Mouse (Mus musculus) liver, embryonic 12.5 days (tissue): ENCODE measurements around the gene Vwa3b. TPM values are rescaled to one million over a fixed set of nuclear protein-coding genes. Genes with fewer than 3 reads are reported as not detected.

Experiments
- ATAC-seq: fragments of 200-750 bp; cut with Nextera tagmentation; 2 replicates; pipeline ENCODE4 v1.8.0; 2017; ENCODE audit warnings: moderate number of reproducible peaks, mild to moderate bottlenecking, moderate library complexity
- H3K27ac ChIP-seq: fragments of 300-500 bp; sonication (generic); 2 replicates; pipeline ENCODE4 v1.5.1; 2016; ENCODE audit warnings: mild to moderate bottlenecking
- H3K27me3 ChIP-seq: fragments of 300-500 bp; sonication (generic); replicated peaks from 2 replicates; pipeline ENCODE4 v1.6.1; 2016; ENCODE audit warnings: mild to moderate bottlenecking, moderate library complexity
- H3K36me3 ChIP-seq: fragments of 300-500 bp; sonication (generic); 2 replicates; pipeline ENCODE4 v1.6.1; 2016; ENCODE audit warnings: mild to moderate bottlenecking, moderate library complexity
- H3K4me1 ChIP-seq: fragments of 300-500 bp; sonication (generic); 2 replicates; pipeline ENCODE4 v1.6.1; 2016
- H3K4me2 ChIP-seq: fragments of 300-500 bp; sonication (generic); 2 replicates; pipeline ENCODE4 v1.6.1; 2016; ENCODE audit warnings: mild to moderate bottlenecking, moderate library complexity
- H3K4me3 ChIP-seq: fragments of 300-500 bp; sonication (generic); 2 replicates; pipeline ENCODE4 v1.5.1; 2016; ENCODE audit warnings: mild to moderate bottlenecking, moderate library complexity
- H3K9ac ChIP-seq: fragments of 300-500 bp; sonication (generic); 2 replicates; pipeline ENCODE4 v1.6.1; 2016; ENCODE audit warnings: mild to moderate bottlenecking, moderate library complexity
- H3K9me3 ChIP-seq: fragments of 300-500 bp; sonication (generic); replicated peaks from 2 replicates; pipeline ENCODE4 v1.6.1; 2016; ENCODE audit warnings: mild to moderate bottlenecking, moderate library complexity
- WGBS: fragments of 180-500 bp; shearing (Covaris S2); methylation state at CpG from one replicate; pipeline ENCODE4 v1.1.7; 2016; ENCODE audit not compliant: insufficient replicate concordance; 5-methylcytosine and 5-hydroxymethylcytosine counted together
- polyA plus RNA-seq: library from polyadenylated mRNA; unstranded; fragments of >200 nt; fragmentation: Nextera tagmentation; extraction: Ambion mirVana; gene quantifications from 2 replicates; pipeline ENCODE4 v1.2.1, GENCODE M21; 2016

Gene Vwa3b
- polyA plus RNA-seq, 1 experiment from 2014 or later, result not detected

GRCm38 (mm10) chr1:37151896-37152295 is 125.5 kb downstream of the Vwa3b start:
- H3K36me3 ChIP-seq, result no peaks in the 10 kb centered on the region
- H3K27ac ChIP-seq, result no peak overlapping the region
- no peaks in the 10 kb centered on the region for H3K4me1 ChIP-seq
- H3K4me2 ChIP-seq, result no peak overlapping the region
- no peak overlapping the region for H3K9ac ChIP-seq
- 70% methylated on average over 9 of the region's 9 CpGs for WGBS
- no peak overlapping the region for H3K4me3 ChIP-seq
- ATAC-seq, result no peak
- H3K9me3 ChIP-seq, result no peaks in the 10 kb centered on the region
- H3K27me3 ChIP-seq, result no peaks in the 10 kb centered on the region

GRCm38 (mm10) chr1:37166066-37166465 is 139.7 kb downstream of the Vwa3b start:
- ATAC-seq, result no peak
- H3K4me2 ChIP-seq, result no peak overlapping the region
- 61% methylated on average over 6 of the region's 6 CpGs for WGBS
- no peaks in the 10 kb centered on the region for H3K36me3 ChIP-seq
- no peak overlapping the region for H3K27ac ChIP-seq
- no peak overlapping the region for H3K4me3 ChIP-seq
- H3K27me3 ChIP-seq, result no peaks in the 10 kb centered on the region
- H3K9ac ChIP-seq, result no peak overlapping the region
- no peaks in the 10 kb centered on the region for H3K9me3 ChIP-seq
- no peaks in the 10 kb centered on the region for H3K4me1 ChIP-seq

GRCm38 (mm10) chr1:37167918-37168317 is 141.5 kb downstream of the Vwa3b start:
- 61% methylated on average over 7 of the region's 7 CpGs for WGBS
- H3K27me3 ChIP-seq, result no peaks in the 10 kb centered on the region
- ATAC-seq, result no peak

GRCm38 (mm10) chr1:37177874-37178273 is 151.5 kb downstream of the Vwa3b start:
- Histone ChIP-seq H3K27me3 (no peaks in the 10 kb centered on the region), H3K4me2 (no peak overlapping the region), H3K27ac (no peak overlapping the region), H3K4me3 (no peak overlapping the region), H3K36me3 (no peaks in the 10 kb centered on the region), H3K9ac (no peak overlapping the region), H3K9me3 (no peaks in the 10 kb centered on the region), H3K4me1 (no peaks in the 10 kb centered on the region)
- no peak for ATAC-seq
- WGBS, result 67% methylated on average over 2 of the region's 2 CpGs

More at GRCm38 (mm10) chr1:37167918-37168317, 141.5 kb downstream of the Vwa3b start:
- no peak overlapping the region for H3K9ac ChIP-seq
- no peaks in the 10 kb centered on the region for H3K4me1 ChIP-seq
- no peaks in the 10 kb centered on the region for H3K9me3 ChIP-seq
- H3K27ac ChIP-seq, result no peak overlapping the region
- no peak overlapping the region for H3K4me3 ChIP-seq
- no peak overlapping the region for H3K4me2 ChIP-seq
- H3K36me3 ChIP-seq, result no peaks in the 10 kb centered on the region

DNA sequence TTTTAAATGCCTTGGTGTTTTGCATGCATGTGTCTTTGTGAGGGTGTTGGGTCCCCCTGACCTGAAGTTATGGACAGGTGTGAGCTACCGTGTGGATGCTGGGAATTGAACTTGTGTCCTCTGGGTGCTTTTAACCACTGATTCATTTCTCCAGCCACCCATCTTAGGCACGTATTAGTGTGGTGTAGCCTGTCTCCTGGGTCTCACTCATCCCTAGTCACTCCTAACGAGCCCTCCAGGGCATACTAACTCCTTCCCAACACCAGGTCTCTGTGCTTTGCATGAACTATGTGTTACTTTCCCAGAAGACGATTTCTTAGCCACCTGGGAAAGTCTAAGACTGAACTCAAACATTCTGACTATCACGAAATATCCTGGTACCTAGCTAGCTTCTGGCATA is 153.5 kb downstream of the Vwa3b start:
- Histone ChIP-seq H3K4me1 (no peaks in the 10 kb centered on the region), H3K4me3 (no peak overlapping the region), H3K27ac (no peak overlapping the region), H3K36me3 (no peaks in the 10 kb centered on the region), H3K9ac (no peak overlapping the region), H3K9me3 (no peaks in the 10 kb centered on the region), H3K4me2 (no peak overlapping the region), H3K27me3 (no peaks in the 10 kb centered on the region)
- no peak for ATAC-seq
- WGBS, result 50% methylated on average over 5 of the region's 5 CpGs

- Histone ChIP-seq H3K4me2 (no peak overlapping the region), H3K9ac (no peak overlapping the region), H3K4me3 (no peak overlapping the region), H3K27ac (no peak overlapping the region), H3K4me1 (no peaks in the 10 kb centered on the region), H3K36me3 (no peaks in the 10 kb centered on the region), H3K27me3 (peaks cover 9% of the 10 kb centered on the region; the same call in 1 of the 2 replicates), H3K9me3 (no peaks in the 10 kb centered on the region)
- 55% methylated on average over 6 of the region's 6 CpGs for WGBS
- no peak for ATAC-seq
These were observed 160.7 kb downstream of the Vwa3b start for GRCm38 (mm10) chr1:37187050-37187449.

DNA sequence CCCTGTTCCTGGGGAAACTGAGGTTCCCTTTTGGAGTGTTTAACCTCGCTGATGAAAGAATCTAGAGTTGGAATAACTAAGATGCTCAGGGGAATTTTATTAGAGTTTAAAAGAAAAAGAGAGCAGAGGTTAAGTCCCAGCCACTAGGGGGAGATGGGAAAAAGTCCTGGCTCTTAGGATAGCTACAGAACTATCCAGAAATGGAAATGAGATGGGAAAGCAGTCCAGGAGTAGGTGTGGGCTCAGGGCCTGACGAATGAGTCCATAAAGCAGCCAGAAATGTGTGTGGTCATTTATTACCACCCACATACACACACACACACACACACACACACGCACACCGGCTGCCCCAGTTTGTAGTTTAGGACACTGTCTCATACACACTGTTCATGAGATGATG is 168.2 kb downstream of the Vwa3b start:
- Histone ChIP-seq H3K36me3 (no peaks in the 10 kb centered on the region), H3K27me3 (no peaks in the 10 kb centered on the region), H3K4me3 (no peak overlapping the region), H3K27ac (no peak overlapping the region), H3K4me1 (no peaks in the 10 kb centered on the region), H3K9ac (no peak overlapping the region), H3K4me2 (no peak overlapping the region), H3K9me3 (no peaks in the 10 kb centered on the region)
- WGBS, result 45% methylated on average over 4 of the region's 4 CpGs
- ATAC-seq, result no peak

DNA sequence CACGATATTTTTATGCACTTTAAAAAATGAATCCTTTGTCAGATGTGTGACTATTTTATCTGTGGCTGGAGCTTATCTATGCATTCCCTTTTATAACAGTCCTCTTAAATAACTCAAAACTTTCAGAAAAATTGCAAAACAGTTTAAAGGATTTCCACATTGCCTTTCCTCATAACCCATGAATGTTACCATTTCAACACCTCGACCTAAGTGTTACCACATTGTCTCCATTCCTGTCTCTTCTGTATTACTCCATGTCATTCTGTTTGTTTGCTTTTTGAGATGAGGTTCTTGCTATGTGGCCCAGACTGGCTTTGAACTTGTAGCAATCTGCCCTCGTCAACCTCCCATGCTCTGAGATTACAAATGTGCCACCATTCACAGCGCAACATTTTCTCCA is 175.0 kb downstream of the Vwa3b start:
- H3K36me3 ChIP-seq, result no peaks in the 10 kb centered on the region
- H3K4me1 ChIP-seq, result no peaks in the 10 kb centered on the region
- 72% methylated on average over 4 of the region's 4 CpGs for WGBS
- 0 out of 2 replicates have a peak, but pooled peaks cover 5% of the 10 kb centered on the region for H3K9me3 ChIP-seq
- ATAC-seq, result no peak
- H3K27ac ChIP-seq, result no peak overlapping the region
- H3K4me3 ChIP-seq, result no peak overlapping the region
- no peaks in the 10 kb centered on the region for H3K27me3 ChIP-seq
- no peak overlapping the region for H3K9ac ChIP-seq
- H3K4me2 ChIP-seq, result no peak overlapping the region

- no peak for ATAC-seq
- Histone ChIP-seq H3K4me2 (no peak overlapping the region), H3K9me3 (0 out of 2 replicates have a peak, but pooled peaks cover 14% of the 10 kb centered on the region), H3K4me1 (no peaks in the 10 kb centered on the region), H3K27me3 (no peaks in the 10 kb centered on the region), H3K27ac (no peak overlapping the region), H3K9ac (no peak overlapping the region), H3K36me3 (no peaks in the 10 kb centered on the region), H3K4me3 (no peak overlapping the region)
- 77% methylated on average over 8 of the region's 8 CpGs for WGBS
These were observed 181.3 kb downstream of the Vwa3b start for GRCm38 (mm10) chr1:37207743-37208142.

GRCm38 (mm10) chr1:37212375-37212774 is 186.0 kb downstream of the Vwa3b start:
- H3K4me1 ChIP-seq, result no peaks in the 10 kb centered on the region
- H3K27me3 ChIP-seq, result no peaks in the 10 kb centered on the region
- no peak for ATAC-seq
- H3K9me3 ChIP-seq, result 0 out of 2 replicates have a peak, but pooled peaks cover 5% of the 10 kb centered on the region
- no peak overlapping the region for H3K4me3 ChIP-seq
- WGBS, result 73% methylated on average over 9 of the region's 9 CpGs
- H3K4me2 ChIP-seq, result no peak overlapping the region
- no peaks in the 10 kb centered on the region for H3K36me3 ChIP-seq
- H3K27ac ChIP-seq, result no peak overlapping the region
- H3K9ac ChIP-seq, result no peak overlapping the region

GRCm38 (mm10) chr1:37214144-37214543 is 187.7 kb downstream of the Vwa3b start, which contains the start of gene Cnga3:
TSS of gene Cnga3 (plus strand) at chr1:37214434.
- H3K9ac ChIP-seq, result no peak within 1 kb of the TSS
- H3K4me2 ChIP-seq, result no peak within 1 kb of the TSS
- no peaks in the 10 kb centered on the region for H3K9me3 ChIP-seq
- no peak within 1 kb of the TSS for H3K27ac ChIP-seq
- H3K36me3 ChIP-seq, result no peaks in the 10 kb centered on the region
- 0 out of 2 replicates have a peak, but pooled peaks cover 2% of the 10 kb centered on the region for H3K27me3 ChIP-seq
- no peak for ATAC-seq
- no peaks in the 10 kb centered on the region for H3K4me1 ChIP-seq
- no peak within 1 kb of the TSS for H3K4me3 ChIP-seq
- whole genome bisulfite sequencing, result 44% methylated on average over 1 of the region's 1 CpGs

GRCm38 (mm10) chr1:37218386-37218785 is 192.0 kb downstream of the Vwa3b start:
- Histone ChIP-seq H3K27ac (no peak overlapping the region), H3K4me1 (no peaks in the 10 kb centered on the region), H3K4me2 (no peak overlapping the region), H3K36me3 (no peaks in the 10 kb centered on the region), H3K9ac (no peak overlapping the region), H3K4me3 (no peak overlapping the region), H3K9me3 (no peaks in the 10 kb centered on the region), H3K27me3 (0 out of 2 replicates have a peak, but pooled peaks cover 2% of the 10 kb centered on the region)
- no peak for ATAC-seq
- WGBS, result 7% methylated on average over 14 of the region's 14 CpGs

GRCm38 (mm10) chr1:37219593-37219992 is 193.2 kb downstream of the Vwa3b start:
- ATAC-seq, result no peak
- H3K4me1 ChIP-seq, result no peaks in the 10 kb centered on the region
- no peak overlapping the region for H3K9ac ChIP-seq
- H3K4me3 ChIP-seq, result no peak overlapping the region
- H3K27me3 ChIP-seq, result 0 out of 2 replicates have a peak, but pooled peaks cover 2% of the 10 kb centered on the region
- H3K27ac ChIP-seq, result no peak overlapping the region
- no peaks in the 10 kb centered on the region for H3K36me3 ChIP-seq
- WGBS, result 76% methylated on average over 5 of the region's 5 CpGs
- no peak overlapping the region for H3K4me2 ChIP-seq
- no peaks in the 10 kb centered on the region for H3K9me3 ChIP-seq
